Mouse (Mus musculus): ENCODE data around the gene Hist1h3g.

The Hist1h3g gene

GRCm38 (mm10) chr13:23518885-23519284 lies 16.3 kb upstream of the Hist1h3g start:
- peak overlapping the region; percentile 85 for H3K4me3 ChIP-seq (replicated peaks; ENCODE audit: low read length)
- H3K27me3 ChIP-seq (ENCODE audit: insufficient read depth, low read length): no peaks in the 10 kb centered on the region
- H3K4me1 ChIP-seq (replicated peaks; ENCODE audit: low read depth, low read length): peaks cover 47% of the 10 kb centered on the region
- TF ChIP-seq POU5F1 (IDR thresholded peaks at IDR 0.05; ENCODE audit: borderline replicate concordance, low read length) (no peak), CTCF (conservative IDR thresholded peaks at IDR 0.05; ENCODE audit: low read length) (no peak), NANOG (IDR thresholded peaks at IDR 0.05; ENCODE audit: borderline replicate concordance, low read length) (no peak)
- no peaks in the 10 kb centered on the region for H3K36me3 ChIP-seq (ENCODE audit: insufficient read depth, low read length)
- H3K9me3 ChIP-seq (ENCODE audit: low read length): no peaks in the 10 kb centered on the region

DNA sequence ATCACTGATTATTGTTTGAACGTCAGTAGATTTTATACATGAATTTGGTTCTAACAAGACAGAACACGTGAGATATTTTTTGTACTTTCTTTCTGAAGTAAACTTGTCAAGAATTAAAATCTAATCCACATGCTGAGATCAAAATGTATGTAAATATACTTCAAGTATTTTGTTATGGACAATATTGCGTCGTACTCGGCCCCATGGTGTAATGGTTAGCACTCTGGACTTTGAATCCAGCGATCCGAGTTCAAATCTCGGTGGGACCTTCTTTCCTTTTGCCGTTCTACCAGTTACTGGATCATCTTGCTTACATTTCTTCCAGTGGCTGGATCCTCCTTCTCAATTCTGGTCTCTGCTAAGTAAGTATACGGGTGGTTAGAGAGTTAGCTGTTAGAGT lies 15.8 kb upstream of the Hist1h3g start:
- Histone ChIP-seq H3K9me3 (ENCODE audit: low read length) (no peaks in the 10 kb centered on the region), H3K4me1 (replicated peaks; ENCODE audit: low read depth, low read length) (peaks cover 42% of the 10 kb centered on the region), H3K27me3 (ENCODE audit: insufficient read depth, low read length) (no peaks in the 10 kb centered on the region), H3K4me3 (replicated peaks; ENCODE audit: low read length) (peak overlapping the region; percentile 85), H3K36me3 (ENCODE audit: insufficient read depth, low read length) (no peaks in the 10 kb centered on the region)
- TF ChIP-seq CTCF (conservative IDR thresholded peaks at IDR 0.05; ENCODE audit: low read length): no peak

GRCm38 (mm10) chr13:23521703-23522102 lies 13.5 kb upstream of the Hist1h3g start:
- no peaks in the 10 kb centered on the region for H3K9me3 ChIP-seq (ENCODE audit: low read length)
- TF ChIP-seq CTCF (conservative IDR thresholded peaks at IDR 0.05; ENCODE audit: low read length) (no peak), NANOG (IDR thresholded peaks at IDR 0.05; ENCODE audit: borderline replicate concordance, low read length) (no peak), POU5F1 (IDR thresholded peaks at IDR 0.05; ENCODE audit: borderline replicate concordance, low read length) (no peak)
- peaks cover 34% of the 10 kb centered on the region for H3K4me1 ChIP-seq (replicated peaks; ENCODE audit: low read depth, low read length)
- no peaks in the 10 kb centered on the region for H3K27me3 ChIP-seq (ENCODE audit: insufficient read depth, low read length)
- H3K36me3 ChIP-seq (ENCODE audit: insufficient read depth, low read length): no peaks in the 10 kb centered on the region
- peak overlapping the region; percentile 67 for H3K4me3 ChIP-seq (replicated peaks; ENCODE audit: low read length)

DNA sequence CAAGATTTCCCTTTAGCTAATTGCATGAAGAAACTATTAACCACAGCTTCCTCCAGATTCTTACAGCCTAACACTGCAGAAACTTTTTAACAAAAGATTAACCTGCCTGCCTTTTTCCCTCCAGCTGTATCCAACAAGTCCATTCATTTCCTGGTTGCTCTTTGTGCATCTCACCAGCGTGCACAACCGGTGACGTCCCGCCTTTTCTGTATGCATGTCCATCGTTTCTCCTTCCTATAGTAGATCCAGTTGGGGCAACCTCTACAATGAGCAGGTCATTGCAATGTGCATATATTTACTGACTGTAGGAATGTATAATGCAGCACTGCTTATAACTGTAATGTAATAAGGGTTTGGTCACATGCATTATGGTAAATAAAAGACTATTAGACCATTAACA lies 11.2 kb upstream of the Hist1h3g start:
- no peaks in the 10 kb centered on the region for H3K36me3 ChIP-seq (ENCODE audit: insufficient read depth, low read length)
- no peaks in the 10 kb centered on the region for H3K9me3 ChIP-seq (ENCODE audit: low read length)
- no peak overlapping the region for H3K4me3 ChIP-seq (replicated peaks; ENCODE audit: low read length)
- H3K4me1 ChIP-seq (replicated peaks; ENCODE audit: low read depth, low read length): peaks cover 42% of the 10 kb centered on the region
- TF ChIP-seq NANOG (IDR thresholded peaks at IDR 0.05; ENCODE audit: borderline replicate concordance, low read length): no peak
- TF ChIP-seq CTCF (conservative IDR thresholded peaks at IDR 0.05; ENCODE audit: low read length): no peak
- TF ChIP-seq POU5F1 (IDR thresholded peaks at IDR 0.05; ENCODE audit: borderline replicate concordance, low read length): no peak
- H3K27me3 ChIP-seq (ENCODE audit: insufficient read depth, low read length): no peaks in the 10 kb centered on the region

GRCm38 (mm10) chr13:23524654-23525053 lies 10.6 kb upstream of the Hist1h3g start:
- no peaks in the 10 kb centered on the region for H3K27me3 ChIP-seq (ENCODE audit: insufficient read depth, low read length)
- H3K4me1 ChIP-seq (replicated peaks; ENCODE audit: low read depth, low read length): peaks cover 41% of the 10 kb centered on the region
- H3K4me3 ChIP-seq (replicated peaks; ENCODE audit: low read length): no peak overlapping the region
- peak; percentile 91 for TF ChIP-seq CTCF (conservative IDR thresholded peaks at IDR 0.05; ENCODE audit: low read length)
- no peak for TF ChIP-seq POU5F1 (IDR thresholded peaks at IDR 0.05; ENCODE audit: borderline replicate concordance, low read length)
- no peaks in the 10 kb centered on the region for H3K36me3 ChIP-seq (ENCODE audit: insufficient read depth, low read length)
- no peaks in the 10 kb centered on the region for H3K9me3 ChIP-seq (ENCODE audit: low read length)

DNA sequence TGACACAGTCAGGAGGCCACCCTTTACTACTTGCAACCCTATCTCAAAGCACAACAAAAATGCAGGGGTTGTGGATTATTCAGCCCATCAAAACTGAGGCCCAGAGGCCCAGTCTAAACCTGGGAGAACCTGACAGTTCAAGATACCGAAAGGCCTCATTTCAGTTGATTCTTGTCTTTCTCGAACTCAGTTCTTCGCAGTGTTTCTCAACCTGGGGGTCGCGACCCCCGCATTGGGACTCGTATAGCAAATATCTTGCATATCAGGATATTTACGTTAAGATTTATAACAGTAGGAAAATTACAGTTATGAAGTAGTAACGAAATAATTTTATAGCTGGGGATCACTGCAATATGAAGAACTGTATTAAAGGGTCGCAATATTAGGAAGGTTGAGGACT lies 9.3 kb upstream of the Hist1h3g start:
- H3K4me1 ChIP-seq (replicated peaks; ENCODE audit: low read depth, low read length): peaks cover 32% of the 10 kb centered on the region
- no peak for TF ChIP-seq NANOG (IDR thresholded peaks at IDR 0.05; ENCODE audit: borderline replicate concordance, low read length)
- TF ChIP-seq CTCF (conservative IDR thresholded peaks at IDR 0.05; ENCODE audit: low read length): no peak
- TF ChIP-seq POU5F1 (IDR thresholded peaks at IDR 0.05; ENCODE audit: borderline replicate concordance, low read length): no peak
- H3K27me3 ChIP-seq (ENCODE audit: insufficient read depth, low read length): no peaks in the 10 kb centered on the region

DNA sequence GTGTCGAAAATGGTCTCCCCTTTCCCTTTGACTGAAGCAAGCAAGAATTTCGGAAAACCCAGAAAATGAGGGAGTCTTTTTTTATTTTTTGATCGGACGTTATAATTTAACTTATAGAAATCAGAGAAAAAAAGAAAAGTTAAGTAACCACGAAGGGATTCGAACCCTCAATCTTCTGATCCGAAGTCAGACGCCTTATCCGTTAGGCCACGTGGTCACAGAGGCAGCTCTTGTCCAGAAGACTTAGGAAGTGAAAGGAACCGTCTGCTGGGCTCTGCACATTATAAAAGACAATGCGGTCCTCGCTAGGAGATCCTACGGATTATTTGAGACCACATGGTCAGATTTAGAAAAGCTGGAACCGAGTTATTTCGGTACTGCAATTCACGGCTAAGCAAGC lies 8.9 kb upstream of the Hist1h3g start:
- Histone ChIP-seq H3K27me3 (ENCODE audit: insufficient read depth, low read length) (no peaks in the 10 kb centered on the region), H3K4me1 (replicated peaks; ENCODE audit: low read depth, low read length) (peaks cover 28% of the 10 kb centered on the region), H3K9me3 (ENCODE audit: low read length) (no peaks in the 10 kb centered on the region), H3K36me3 (ENCODE audit: insufficient read depth, low read length) (no peaks in the 10 kb centered on the region), H3K4me3 (replicated peaks; ENCODE audit: low read length) (peak overlapping the region; percentile 80)
- no peak for TF ChIP-seq CTCF (conservative IDR thresholded peaks at IDR 0.05; ENCODE audit: low read length)
- no peak for TF ChIP-seq POU5F1 (IDR thresholded peaks at IDR 0.05; ENCODE audit: borderline replicate concordance, low read length)
- TF ChIP-seq NANOG (IDR thresholded peaks at IDR 0.05; ENCODE audit: borderline replicate concordance, low read length): no peak

More for the DNA sequence above, 9.3 kb upstream of the Hist1h3g start:
- Histone ChIP-seq H3K9me3 (ENCODE audit: low read length) (no peaks in the 10 kb centered on the region), H3K4me3 (replicated peaks; ENCODE audit: low read length) (peak overlapping the region; percentile 80), H3K36me3 (ENCODE audit: insufficient read depth, low read length) (no peaks in the 10 kb centered on the region)

DNA sequence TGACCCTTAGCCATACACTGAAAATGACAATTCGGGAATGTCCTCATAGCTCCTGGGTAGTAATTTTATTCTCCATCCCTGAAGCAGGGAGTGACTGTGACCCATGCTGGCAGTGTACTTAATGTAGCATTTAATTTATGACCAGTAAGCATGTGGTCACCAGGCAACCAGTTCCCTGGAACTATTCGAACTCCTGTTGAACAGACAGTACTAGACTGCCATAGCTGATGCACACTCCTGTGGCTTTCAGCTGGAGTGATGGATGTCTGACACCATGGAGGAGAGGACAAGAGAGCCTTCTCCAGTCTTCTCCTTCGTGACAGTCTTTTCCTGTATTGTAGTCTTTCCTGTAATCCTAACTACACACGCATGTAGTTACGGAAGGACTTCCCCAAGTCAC lies 6.2 kb upstream of the Hist1h3g start:
- Histone ChIP-seq H3K4me3 (replicated peaks; ENCODE audit: low read length) (no peak overlapping the region), H3K4me1 (replicated peaks; ENCODE audit: low read depth, low read length) (peaks cover 39% of the 10 kb centered on the region), H3K27me3 (ENCODE audit: insufficient read depth, low read length) (no peaks in the 10 kb centered on the region), H3K36me3 (ENCODE audit: insufficient read depth, low read length) (no peaks in the 10 kb centered on the region), H3K9me3 (ENCODE audit: low read length) (no peaks in the 10 kb centered on the region)
- no peak for TF ChIP-seq NANOG (IDR thresholded peaks at IDR 0.05; ENCODE audit: borderline replicate concordance, low read length)
- no peak for TF ChIP-seq CTCF (conservative IDR thresholded peaks at IDR 0.05; ENCODE audit: low read length)
- TF ChIP-seq POU5F1 (IDR thresholded peaks at IDR 0.05; ENCODE audit: borderline replicate concordance, low read length): no peak

DNA sequence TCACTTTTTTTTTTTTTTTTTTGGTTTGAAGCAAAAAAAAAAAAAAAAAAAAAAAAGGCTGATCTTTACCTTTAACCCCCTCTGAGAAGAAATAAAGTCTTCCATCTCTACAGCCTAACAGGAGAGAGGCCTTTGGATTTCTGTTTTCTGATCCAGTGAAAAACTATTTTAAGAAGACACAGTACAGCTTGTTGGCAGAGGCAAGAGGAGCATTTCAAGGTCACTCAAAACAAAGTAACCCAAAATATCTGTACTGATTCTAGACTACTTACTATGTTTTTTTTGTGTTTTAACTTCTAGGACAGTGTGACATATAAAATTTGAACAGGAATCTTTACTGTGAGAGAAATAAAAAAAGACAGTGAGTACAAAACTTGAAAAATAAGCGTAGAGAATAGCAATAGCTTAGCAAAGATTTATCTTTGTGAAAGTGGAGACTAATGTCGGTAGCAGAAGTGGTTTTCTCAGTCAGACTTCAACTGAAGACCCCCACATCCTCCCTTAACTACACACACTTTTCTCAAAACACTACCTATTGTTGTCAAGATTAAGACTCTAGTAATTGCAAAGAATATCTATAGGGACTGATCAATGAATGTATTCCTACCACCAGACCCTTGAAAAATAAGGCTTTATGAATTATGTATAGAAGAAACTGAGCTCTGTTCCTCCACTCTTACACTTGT lies 5.6 kb upstream of the Hist1h3g start:
- H3K4me3 ChIP-seq (replicated peaks; ENCODE audit: low read length): peak overlapping the region; percentile 83
- H3K4me1 ChIP-seq (replicated peaks; ENCODE audit: low read depth, low read length): peaks cover 39% of the 10 kb centered on the region
- H3K27me3 ChIP-seq (ENCODE audit: insufficient read depth, low read length): no peaks in the 10 kb centered on the region
- no peaks in the 10 kb centered on the region for H3K36me3 ChIP-seq (ENCODE audit: insufficient read depth, low read length)
- TF ChIP-seq POU5F1 (IDR thresholded peaks at IDR 0.05; ENCODE audit: borderline replicate concordance, low read length) (no peak), CTCF (conservative IDR thresholded peaks at IDR 0.05; ENCODE audit: low read length) (no peak), NANOG (IDR thresholded peaks at IDR 0.05; ENCODE audit: borderline replicate concordance, low read length) (no peak)
- no peaks in the 10 kb centered on the region for H3K9me3 ChIP-seq (ENCODE audit: low read length)

All from E14TG2a.4 (cell line).